Mouse (Mus musculus) spleen, adult 2 months (tissue): ENCODE measurements around the gene Nckap5l. TPM values are rescaled to one million over a fixed set of nuclear protein-coding genes. Genes with fewer than 3 reads are reported as not detected.

Source experiments
- DNase-seq, 2 experiments: peaks; one replicate each; pipeline versions ENCODE4 v3.0.0 to v3.0.0-alpha.2; 2012 to 2021; ENCODE audit warnings: low spot score in 2 of 2, low read depth in 1 of 2
- H3K27ac ChIP-seq: fragments of 200-500 bp; 2 replicates; pipeline ENCODE4 v1.5.1; 2012; ENCODE audit warnings: low read length, inconsistent platforms; ENCODE audit not compliant: insufficient read depth
- H3K27me3 ChIP-seq: fragments of 200-500 bp; 2 replicates; pipeline ENCODE4 v1.6.1; 2012; ENCODE audit warnings: mild to moderate bottlenecking, moderate library complexity, low read length, inconsistent platforms; ENCODE audit not compliant: control insufficient read depth, insufficient read depth
- H3K36me3 ChIP-seq: fragments of 200-500 bp; 2 replicates; pipeline ENCODE4 v1.6.1; 2012; ENCODE audit warnings: mild to moderate bottlenecking, low read length, inconsistent platforms; ENCODE audit not compliant: control insufficient read depth, insufficient read depth
- H3K4me1 ChIP-seq: fragments of 200-500 bp; 2 replicates; pipeline ENCODE4 v1.6.1; 2011; ENCODE audit warnings: inconsistent platforms; ENCODE audit not compliant: control insufficient read depth, insufficient read depth, insufficient read length
- H3K4me3 ChIP-seq: fragments of 200-500 bp; 2 replicates; pipeline ENCODE4 v1.5.1; 2011; ENCODE audit warnings: mild to moderate bottlenecking, inconsistent platforms; ENCODE audit not compliant: insufficient read depth, insufficient read length; ENCODE audit errors: extremely low read depth
- CTCF ChIP-seq: fragments of 200-500 bp; IDR thresholded peaks from 2 replicates; pipeline ENCODE4 v1.5.1; 2011; ENCODE audit warnings: mild to moderate bottlenecking, inconsistent platforms; ENCODE audit not compliant: insufficient read depth, insufficient read length, insufficient replicate concordance; ENCODE audit errors: extremely low read depth
- POLR2A ChIP-seq: fragments of 200-500 bp; IDR thresholded peaks from 2 replicates; pipeline ENCODE4 v1.6.1; 2011; ENCODE audit warnings: low read depth, low read length, inconsistent platforms
- WGBS: fragments of 180-500 bp; shearing (Covaris S2); methylation state at CpG from one replicate; pipeline ENCODE4 v1.1.7; 2018; 5-methylcytosine and 5-hydroxymethylcytosine counted together
- polyA plus RNA-seq: library from polyadenylated mRNA; depleted of rRNA; stranded (reverse); fragments of >200 nt; gene quantifications from 2 replicates; pipeline ENCODE4 v1.2.3, GENCODE M21; 2012; rRNA removed

Gene Nckap5l
- polyA plus RNA-seq, result 10.9 and 11.5 TPM in 2 replicates

- peak; percentile 72 to 84 for DNase-seq
- peak within 1 kb of the TSS; percentile 71 for H3K27ac ChIP-seq
- H3K4me3 ChIP-seq, result peak within 1 kb of the TSS; percentile 73
- under 1% methylated on average over 45 of the region's 45 CpGs for WGBS
- TF ChIP-seq CTCF (no peak), POLR2A (no peak)
- peaks cover 4% of the 10 kb centered on the region; the same call in 1 of the 2 replicates for H3K4me1 ChIP-seq
- H3K27me3 ChIP-seq, result no peaks in the 10 kb centered on the region
- no peaks in the 10 kb centered on the region for H3K36me3 ChIP-seq
Measured at GRCm38 (mm10) chr15:99457606-99458401, at the start of gene Nckap5l. Gene Nckap5l, minus strand, starts transcription at chr15:99457748.

- no peak for DNase-seq
- Histone ChIP-seq H3K4me1 (no peaks in the 10 kb centered on the region), H3K27ac (no peak overlapping the region), H3K36me3 (no peaks in the 10 kb centered on the region), H3K4me3 (no peak overlapping the region), H3K27me3 (no peaks in the 10 kb centered on the region)
- 83% methylated on average over 15 of the region's 15 CpGs for WGBS
- TF ChIP-seq CTCF, result no peak
- no peak for TF ChIP-seq POLR2A
Measured at GRCm38 (mm10) chr15:99505324-99506095, 48.0 kb upstream of the Nckap5l start.

- TF ChIP-seq CTCF, result no peak
- no peak for TF ChIP-seq POLR2A
- no peak for DNase-seq
- H3K27ac ChIP-seq, result no peak overlapping the region
- no peak overlapping the region for H3K4me3 ChIP-seq
- WGBS, result 85% methylated on average over 5 of the region's 5 CpGs
- no peaks in the 10 kb centered on the region for H3K36me3 ChIP-seq
- H3K27me3 ChIP-seq, result no peaks in the 10 kb centered on the region
- H3K4me1 ChIP-seq, result no peaks in the 10 kb centered on the region; the same call in 1 of the 2 replicates
Measured at GRCm38 (mm10) chr15:99503256-99503655, 45.7 kb upstream of the Nckap5l start.

GRCm38 (mm10) chr15:99502311-99502831 is 44.8 kb upstream of the Nckap5l start:
- no peaks in the 10 kb centered on the region for H3K27me3 ChIP-seq
- no peak overlapping the region for H3K27ac ChIP-seq
- H3K4me3 ChIP-seq, result no peak overlapping the region
- no peak for DNase-seq
- no peaks in the 10 kb centered on the region for H3K36me3 ChIP-seq
- no peaks in the 10 kb centered on the region; the same call in 1 of the 2 replicates for H3K4me1 ChIP-seq
- WGBS, result 87% methylated on average over 12 of the region's 12 CpGs
- no peak for TF ChIP-seq CTCF
- no peak for TF ChIP-seq POLR2A

GRCm38 (mm10) chr15:99501292-99502260 is 44.0 kb upstream of the Nckap5l start:
- no peaks in the 10 kb centered on the region; the same call in 1 of the 2 replicates for H3K4me1 ChIP-seq
- no peaks in the 10 kb centered on the region for H3K36me3 ChIP-seq
- H3K27ac ChIP-seq, result no peak overlapping the region
- 89% methylated on average over 20 of the region's 20 CpGs for WGBS
- H3K4me3 ChIP-seq, result no peak overlapping the region
- TF ChIP-seq CTCF (no peak), POLR2A (no peak)
- H3K27me3 ChIP-seq, result no peaks in the 10 kb centered on the region
- DNase-seq, result no peak

GRCm38 (mm10) chr15:99500320-99500719 is 42.8 kb upstream of the Nckap5l start:
- Histone ChIP-seq H3K4me1 (no peaks in the 10 kb centered on the region; the same call in 1 of the 2 replicates), H3K27ac (no peak overlapping the region), H3K4me3 (no peak overlapping the region), H3K36me3 (no peaks in the 10 kb centered on the region), H3K27me3 (no peaks in the 10 kb centered on the region)
- no peak for TF ChIP-seq CTCF
- TF ChIP-seq POLR2A, result no peak
- WGBS, result 62% methylated on average over 5 of the region's 5 CpGs
- DNase-seq, result no peak
